Mouse (Mus musculus) retina, postnatal 1 day (tissue): Measurements from ENCODE around the gene Lbx1.

ENCODE experiments used
- DNase-seq: peaks from one replicate; pipeline ENCODE4 v3.0.0-alpha.2; 2012

The Lbx1 gene

DNA sequence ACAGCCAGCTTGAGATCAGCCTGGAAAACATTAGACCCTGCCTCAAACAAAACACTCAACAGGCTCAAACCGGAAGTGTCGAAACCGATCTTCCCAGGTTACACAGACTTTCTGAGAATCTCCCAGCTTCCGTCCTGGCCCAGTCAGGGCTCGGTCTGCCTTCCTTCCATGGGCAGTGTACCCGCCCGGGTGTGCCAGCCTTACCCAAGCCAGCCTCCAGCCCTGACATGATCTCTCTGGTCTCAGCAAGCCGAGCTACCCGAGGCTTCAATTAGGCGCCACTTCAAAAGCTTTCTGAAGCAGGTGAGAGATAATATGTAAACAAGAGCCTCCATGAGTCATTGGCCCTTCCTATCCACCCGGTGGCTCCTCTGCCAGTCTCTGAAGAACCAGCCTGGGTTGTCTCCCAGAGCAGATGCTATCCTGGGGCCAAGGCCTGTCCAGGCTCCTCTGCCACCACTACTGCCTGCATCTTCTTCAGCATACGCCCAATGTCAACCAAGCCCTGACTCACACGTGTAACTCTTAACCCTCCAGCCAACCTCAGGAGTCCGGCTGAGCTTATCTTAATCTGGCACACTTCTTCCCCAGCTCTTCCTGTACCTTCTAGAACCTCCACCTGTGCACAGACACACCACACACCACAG lies 25.7 kb downstream of the Lbx1 start:
- no peak for DNase-seq

DNA sequence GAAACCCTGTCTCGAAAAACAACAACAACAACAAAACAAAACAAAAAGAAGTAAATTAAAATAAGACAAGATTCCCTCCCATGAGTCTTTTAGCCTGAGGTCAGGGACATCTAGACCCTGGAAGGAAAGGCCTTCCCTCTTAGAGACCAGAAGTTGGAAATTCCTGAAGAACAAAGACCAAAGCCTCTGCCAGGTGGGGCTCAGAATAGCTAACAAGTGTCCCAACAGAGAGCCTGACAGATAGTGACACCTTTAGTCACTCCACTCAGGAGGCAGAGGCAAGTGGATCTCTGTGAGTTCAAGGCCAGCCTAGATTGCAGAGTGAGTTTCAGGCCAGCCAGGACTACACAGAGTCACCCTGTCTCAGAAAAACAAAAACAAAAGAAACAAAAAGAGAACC lies 26.4 kb downstream of the Lbx1 start:
- DNase-seq = no peak

DNA sequence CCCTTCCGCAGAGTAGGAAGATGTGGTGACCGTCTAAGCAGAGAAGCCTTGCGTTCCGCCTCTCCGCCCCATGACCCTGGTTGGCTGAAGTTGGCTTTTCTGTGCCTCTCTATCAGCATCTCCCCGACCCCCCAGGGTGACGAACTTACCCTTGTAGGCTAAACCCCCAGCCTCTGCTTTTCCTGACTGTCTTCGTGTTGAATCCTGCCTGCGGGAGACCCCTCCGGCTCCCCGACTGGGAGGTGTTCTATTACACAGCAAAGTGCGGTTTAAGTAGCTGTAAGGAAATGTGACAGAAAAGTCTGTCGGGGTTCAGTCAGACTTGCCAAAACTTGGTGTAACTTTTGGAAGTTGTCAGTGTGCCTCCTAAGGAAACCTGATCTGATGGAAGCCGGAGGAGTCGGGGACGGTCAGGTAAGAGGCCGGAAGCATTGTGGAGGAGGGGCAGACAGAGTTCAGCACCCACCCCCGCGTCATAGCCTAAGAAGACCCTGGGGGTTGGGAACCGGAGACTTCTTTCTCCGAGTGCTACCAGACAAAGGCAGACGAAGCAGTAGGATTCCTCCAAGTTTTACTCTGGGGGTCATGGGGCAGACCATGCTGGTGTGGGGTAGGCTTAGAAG lies 27.1 kb downstream of the Lbx1 start:
- no peak for DNase-seq

DNA sequence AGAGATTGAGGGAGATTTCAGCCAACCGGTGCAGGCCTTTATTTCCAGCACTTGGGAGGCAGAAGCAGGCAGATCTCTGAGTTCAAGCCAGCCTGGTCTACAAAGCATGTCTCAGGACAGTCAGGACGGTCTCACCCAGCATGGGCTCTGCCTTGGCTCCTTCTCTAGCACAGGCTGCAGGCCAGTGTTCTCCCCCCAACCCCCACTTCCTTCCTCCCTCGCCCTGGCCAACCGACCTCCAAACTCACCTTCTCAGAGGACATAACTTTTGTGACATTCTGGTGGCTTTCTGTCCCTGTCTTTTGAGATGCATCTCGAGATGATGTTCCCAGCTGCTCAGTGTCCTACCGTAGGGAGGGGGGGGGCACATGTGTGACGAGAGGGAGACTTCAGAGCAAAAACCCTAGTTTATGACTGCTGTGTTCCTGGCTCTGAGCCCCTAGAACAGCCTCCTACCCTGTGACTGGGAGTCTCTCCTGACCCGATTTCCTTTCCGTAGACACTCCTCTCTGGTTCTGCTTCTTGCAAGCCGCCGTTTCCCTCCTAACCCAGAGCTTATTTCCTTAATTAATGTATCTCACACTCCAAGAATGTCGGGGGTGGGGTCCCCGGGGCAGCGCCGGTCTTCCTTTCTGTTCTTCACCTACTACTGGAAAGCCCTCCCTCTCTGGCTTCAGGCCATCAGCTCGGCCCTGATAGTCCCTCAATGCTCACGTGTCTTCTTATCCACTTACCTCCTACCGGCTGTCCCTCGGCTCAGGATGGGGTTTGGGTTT lies 27.8 kb downstream of the Lbx1 start:
- peak; percentile 59 for DNase-seq

DNA sequence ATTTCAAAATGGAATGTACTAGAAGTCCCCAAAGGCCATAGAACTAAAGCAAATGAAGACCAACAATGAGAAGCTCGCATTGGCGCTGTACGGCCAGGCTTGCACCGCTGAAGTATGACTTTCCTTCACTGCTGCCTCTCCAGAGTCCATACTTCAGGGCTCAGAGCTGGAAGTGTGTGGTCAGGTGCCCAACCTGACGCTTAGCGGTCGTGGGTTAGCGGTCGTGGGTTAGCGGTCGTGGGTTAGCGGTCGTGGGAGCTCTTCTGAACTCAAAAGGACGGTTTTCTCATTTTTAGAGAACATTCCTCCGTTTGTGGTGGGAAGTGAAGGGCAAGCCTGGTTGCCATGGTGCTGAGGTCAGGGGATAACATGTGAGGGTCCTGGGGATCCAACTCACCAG lies 28.5 kb downstream of the Lbx1 start:
- no peak for DNase-seq

DNA sequence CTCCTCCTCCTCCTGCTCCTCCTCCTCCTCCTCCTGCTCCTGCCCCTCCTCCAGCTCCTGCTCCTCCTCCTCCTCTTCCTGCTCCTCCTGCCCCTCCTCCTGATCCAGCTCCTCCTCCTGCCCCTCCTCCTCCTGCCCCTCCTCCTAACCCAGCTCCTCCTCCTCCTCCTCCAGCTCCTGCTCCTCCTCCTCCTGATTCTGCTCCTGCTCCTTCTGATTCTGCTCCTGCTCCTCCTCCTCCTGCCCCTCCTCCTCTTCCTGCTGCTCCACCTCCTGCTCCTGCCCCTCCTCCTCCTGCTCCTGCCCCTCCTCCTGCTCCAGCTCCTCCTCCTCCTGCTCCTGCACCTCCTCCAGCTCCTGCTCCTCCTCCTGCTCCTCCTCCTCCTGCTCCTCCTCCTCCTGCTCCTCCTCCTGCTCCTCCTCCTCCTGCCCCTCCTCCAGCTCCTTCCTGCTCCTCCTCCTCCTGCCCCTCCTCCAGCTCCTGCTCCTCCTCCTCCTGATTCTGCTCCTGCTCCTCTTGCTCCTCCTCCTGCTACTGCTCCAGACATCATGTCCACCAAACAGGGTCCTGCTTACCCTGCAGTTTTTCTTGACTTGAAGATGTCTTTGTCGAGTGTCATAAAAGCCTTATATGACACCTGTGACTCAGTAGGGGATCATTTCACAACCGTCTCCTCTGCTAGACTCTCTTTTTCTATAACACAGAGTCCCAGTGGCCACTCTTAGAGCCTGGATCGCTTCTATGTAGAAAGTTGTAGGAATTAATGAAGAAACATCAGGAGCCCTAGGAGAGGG lies 30.1 kb downstream of the Lbx1 start:
- DNase-seq = no peak

DNA sequence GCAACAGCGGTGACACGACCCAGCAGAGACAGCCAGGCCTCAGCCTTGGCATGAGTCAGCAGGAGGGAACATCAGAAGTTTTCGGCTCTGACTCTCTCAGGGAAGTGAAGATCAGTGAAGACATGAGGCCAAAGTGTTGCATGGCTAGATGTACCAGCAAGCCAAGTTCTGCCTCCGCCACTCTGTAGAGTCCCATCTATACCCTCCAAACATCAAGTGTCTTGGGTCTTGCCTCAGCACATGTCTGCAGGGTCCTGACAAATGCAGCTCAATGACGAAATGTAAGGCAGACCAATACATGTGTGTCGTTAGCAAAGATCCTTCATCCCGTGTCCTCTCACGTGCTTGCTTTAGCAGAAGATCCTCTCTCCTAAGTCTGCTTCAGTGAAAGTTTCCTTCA lies 38.6 kb downstream of the Lbx1 start:
- no peak for DNase-seq

DNA sequence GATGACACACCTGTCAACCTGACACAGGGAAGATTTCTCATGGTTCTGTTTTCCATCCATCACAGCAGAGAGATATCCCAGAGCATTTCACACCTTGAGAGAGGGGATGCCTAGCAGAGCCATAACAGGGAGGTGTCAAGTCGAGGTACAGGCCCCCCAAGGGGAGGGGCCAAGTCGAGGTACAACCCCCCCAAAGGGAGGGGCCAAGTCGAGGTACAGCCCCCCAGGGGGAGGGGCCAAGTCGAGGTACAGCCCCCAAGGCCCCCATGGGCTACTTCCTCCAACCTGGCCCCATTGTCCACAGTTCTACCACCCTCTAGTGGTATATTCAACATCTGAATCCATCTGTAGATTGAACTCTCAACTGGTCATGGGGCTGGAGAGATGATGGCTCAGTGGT lies 41.0 kb downstream of the Lbx1 start:
- DNase-seq = no peak
